ENCODE assay signal across 9 mouse cellular contexts in the genomic region with DNA sequence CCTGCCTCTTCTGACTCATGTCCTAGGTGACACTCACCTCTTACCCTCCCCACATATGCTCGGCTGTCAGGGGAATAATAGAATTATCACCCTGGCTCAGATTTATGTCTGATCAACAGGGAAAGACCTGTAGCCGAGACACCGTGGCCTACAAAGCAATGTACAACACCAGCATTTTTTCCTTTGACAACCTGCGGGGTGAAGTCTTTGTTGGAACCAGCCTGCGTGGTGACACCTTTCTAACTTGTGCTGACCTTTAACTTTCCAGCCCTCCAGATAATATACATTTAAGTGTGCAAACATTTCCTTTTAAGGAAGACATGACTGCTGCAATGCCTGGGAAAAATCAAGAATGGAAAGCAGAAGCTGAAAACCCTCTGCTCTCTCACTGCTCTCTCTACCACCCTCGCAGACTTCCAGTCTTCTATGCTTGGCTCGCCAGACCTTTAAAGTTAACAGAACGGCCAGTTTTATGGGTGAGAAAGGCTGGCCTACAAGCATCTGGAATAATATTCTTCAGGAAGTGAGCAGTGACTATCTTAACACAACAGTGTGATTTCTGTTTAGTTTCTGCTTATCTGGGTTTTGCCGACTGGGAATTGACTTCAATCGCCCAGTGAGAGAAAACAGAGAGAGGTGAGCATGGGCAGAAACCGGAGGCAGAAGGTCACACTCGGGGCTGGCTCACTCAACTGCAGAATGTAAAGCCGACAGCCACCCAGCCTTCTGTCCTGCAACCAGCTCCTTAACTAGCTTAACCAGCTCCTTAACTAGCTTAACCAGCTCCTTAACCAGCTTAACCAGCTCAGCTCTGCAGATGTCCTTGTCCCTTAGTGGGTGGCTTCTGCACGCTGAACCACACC. TPM values are rescaled to one million over a fixed set of nuclear protein-coding genes. Genes with fewer than 3 reads are reported as not detected.
A peak's percentile ranks its signal among the peaks of the same experiment; 100 is the strongest.
DNase-seq lines count a peak whose midpoint lies in the region; ATAC-seq lines count a peak whose summit lies in the region.
"Had no signal": no experiment of that assay in that cellular context is flagged by ENCODE, and none has a peak within 500 bp of the region (broad histone marks: within the 10 kb centered on the region; RNA-seq: fewer than 3 reads in every experiment).

No protein-coding gene starts in this region.

- H3K36me3 ChIP-seq in forebrain, embryonic 12.5 days (replicated peaks) = peaks cover 5% of the 10 kb centered on the region; the same call in 1 of the 2 replicates
- H3K36me3 ChIP-seq in forebrain, embryonic 14.5 days (ENCODE audit: control insufficient read depth, insufficient read depth, low read length) = peaks cover 16% of the 10 kb centered on the region
- 0 out of 2 replicates have a peak, but pooled peaks cover 5% of the 10 kb centered on the region for H3K36me3 ChIP-seq in limb, embryonic 13.5 days

- H3K9me3 ChIP-seq in forebrain, embryonic 12.5 days = no peaks in the 10 kb centered on the region
- H3K9me3 ChIP-seq in forebrain, embryonic 14.5 days (replicated peaks; ENCODE audit: control insufficient read depth, low read length) = no peaks in the 10 kb centered on the region
- H3K9me3 ChIP-seq in limb, embryonic 13.5 days = no peaks in the 10 kb centered on the region

- H3K4me2 ChIP-seq in forebrain, embryonic 12.5 days = no peak overlapping the region
- H3K4me2 ChIP-seq in forebrain, embryonic 14.5 days (ENCODE audit: low read length) = no peak overlapping the region
- H3K4me2 ChIP-seq in limb, embryonic 13.5 days (replicated peaks) = peak overlapping the region; percentile 10; the same call in 1 of the 2 replicates

- no peak overlapping the region for H3K4me3 ChIP-seq in forebrain, embryonic 12.5 days (replicated peaks)
- H3K4me3 ChIP-seq in forebrain, embryonic 14.5 days (ENCODE audit: low read depth, low read length) = no peak overlapping the region
- no peak overlapping the region for H3K4me3 ChIP-seq in limb, embryonic 13.5 days
- H3K4me3 ChIP-seq: myocyte had no signal

- 0 out of 2 replicates have a peak overlapping the region, but pooled peaks have one; percentile 36 for H3K27ac ChIP-seq in forebrain, embryonic 12.5 days
- H3K27ac ChIP-seq in forebrain, embryonic 14.5 days (ENCODE audit: low read depth, low read length) = no peak overlapping the region
- peak overlapping the region; percentile 86 for H3K27ac ChIP-seq in limb, embryonic 13.5 days

- no peak for DNase-seq in forebrain, embryonic 14.5 days (ENCODE audit: low spot score)
- peak; percentile 42 for DNase-seq in retina, adult 2 months (ENCODE audit: low read depth, low spot score)
- DNase-seq in retina, postnatal 1 day = no peak
- no peak for DNase-seq in cerebellum, postnatal 4 days (ENCODE audit: low spot score in 2 of 2)
- DNase-seq in MN1 (ENCODE audit: low spot score) = no peak
- DNase-seq in right cerebral cortex, postnatal 14 days = no peak

- no peaks in the 10 kb centered on the region for H3K27me3 ChIP-seq in forebrain, embryonic 12.5 days
- H3K27me3 ChIP-seq in forebrain, embryonic 14.5 days (replicated peaks; ENCODE audit: control insufficient read depth, insufficient read depth, low read length) = no peaks in the 10 kb centered on the region
- H3K27me3 ChIP-seq in limb, embryonic 13.5 days = no peaks in the 10 kb centered on the region

- ATAC-seq in forebrain, embryonic 12.5 days (ENCODE audit: low FRiP score) = no peak
- no peak for ATAC-seq in forebrain, embryonic 14.5 days
- no peak; the same call in 1 of the 2 replicates for ATAC-seq in limb, embryonic 13.5 days (ENCODE audit: low FRiP score, low read depth)

- H3K9ac ChIP-seq in forebrain, embryonic 12.5 days = no peak overlapping the region
- no peak overlapping the region for H3K9ac ChIP-seq in forebrain, embryonic 14.5 days (ENCODE audit: low read length)
- H3K9ac ChIP-seq in limb, embryonic 13.5 days = peak overlapping the region; percentile 43; the same call in 1 of the 2 replicates

- 82% methylated on average over 14 of the region's 14 CpGs for WGBS in forebrain, embryonic 12.5 days
- WGBS in forebrain, embryonic 14.5 days = 85% methylated on average over 14 of the region's 14 CpGs
- WGBS in limb, embryonic 13.5 days = 23% methylated on average over 14 of the region's 14 CpGs

- peaks cover 26% of the 10 kb centered on the region for H3K4me1 ChIP-seq in forebrain, embryonic 12.5 days
- H3K4me1 ChIP-seq in forebrain, embryonic 14.5 days (ENCODE audit: control insufficient read depth, insufficient read depth, low read length) = 0 out of 2 replicates have a peak, but pooled peaks cover 3% of the 10 kb centered on the region
- H3K4me1 ChIP-seq in limb, embryonic 13.5 days = peaks cover 33% of the 10 kb centered on the region

RNA-seq across cellular contexts. Expression of a gene that starts 20.7 kb away (rescaled TPM):
- polyA plus RNA-seq in forebrain, embryonic 12.5 days (2016; fragmentation: Nextera tagmentation; extraction: Ambion mirVana) = 1.1 and 1.7 TPM in 2 replicates
- polyA plus RNA-seq in forebrain, embryonic 14.5 days (2014; fragmentation: Nextera tagmentation; extraction: Ambion mirVana) = 5.1 and 5.9 TPM in 2 replicates
- 0.15 and 0.18 TPM in 2 replicates for polyA plus RNA-seq in limb, embryonic 13.5 days (2015; fragmentation: Nextera tagmentation; extraction: Ambion mirVana)

RNA-seq across cellular contexts. Expression of a gene that starts 48.3 kb away (rescaled TPM):
- polyA plus RNA-seq in forebrain, embryonic 12.5 days (2016; fragmentation: Nextera tagmentation; extraction: Ambion mirVana) = 0.59 and 0.84 TPM in 2 replicates
- polyA plus RNA-seq in forebrain, embryonic 14.5 days (2014; fragmentation: Nextera tagmentation; extraction: Ambion mirVana) = 0.10 and 0.25 TPM in 2 replicates
- 1.4 and 1.7 TPM in 2 replicates for polyA plus RNA-seq in limb, embryonic 13.5 days (2015; fragmentation: Nextera tagmentation; extraction: Ambion mirVana)
